Mouse (Mus musculus) kidney, adult 10 weeks (tissue): ENCODE results near the gene Col6a3. TPM values are rescaled to one million over a fixed set of nuclear protein-coding genes. Genes with fewer than 3 reads are reported as not detected.

ENCODE experiments used
- polyA plus RNA-seq: library from polyadenylated mRNA; stranded (reverse); fragments of 350-450 nt; fragmentation: Illumina TruSeq; extraction: RNeasy Lipid Tissue Mini Kit (QIAGEN cat#74804); gene quantifications from one replicate; pipeline ENCODE4 v1.2.3, GENCODE M21; 2014; ENCODE audit warnings: low read depth, low replicate concordance

Col6a3 gene
- 13.6 TPM for polyA plus RNA-seq

GRCm38 (mm10) chr1:90843836-90844235, at the start of gene Col6a3:
Col6a3 (minus strand) TSS chr1:90843971.

Other genes with a start within 250 kb of the Col6a3 start
- gene Cops8, start 241.0 kb downstream of the Col6a3 start, polyA plus RNA-seq, result 93.3 TPM
- 1.8 TPM for gene Mlph, start 71.1 kb upstream of the Col6a3 start, polyA plus RNA-seq
- gene Prlh, start 109.1 kb upstream of the Col6a3 start, polyA plus RNA-seq, result not detected
- 2.3 TPM for gene Rab17, start 125.7 kb upstream of the Col6a3 start, polyA plus RNA-seq
- gene Lrrfip1, start 154.8 kb upstream of the Col6a3 start, polyA plus RNA-seq, result 34.3 TPM